Mouse (Mus musculus) hindbrain, embryonic 10.5 days (tissue): Measurements from ENCODE around the gene Fgf22. TPM values are rescaled to one million over a fixed set of nuclear protein-coding genes. Genes with fewer than 3 reads are reported as not detected.
"Not testable (repeated sequence)": the region's sequence is repeated elsewhere in the genome, so short reads cannot be mapped to it uniquely, and the experiment has no call there.

ENCODE experiments used
- DNase-seq: peaks from one replicate; pipeline ENCODE4 v3.0.0-alpha.2; 2017; ENCODE audit warnings: low spot score
- H3K27ac ChIP-seq: fragments of 300-500 bp; sonication (generic); 2 replicates; pipeline ENCODE4 v1.5.1; 2016; ENCODE audit warnings: mild to moderate bottlenecking, moderate library complexity
- H3K27me3 ChIP-seq: fragments of 300-500 bp; sonication (generic); 2 replicates; pipeline ENCODE4 v1.6.1; 2016; ENCODE audit warnings: mild to moderate bottlenecking; ENCODE audit not compliant: poor library complexity, insufficient read depth, severe bottlenecking
- H3K36me3 ChIP-seq: fragments of 300-500 bp; sonication (generic); 2 replicates; pipeline ENCODE4 v1.6.1; 2016; ENCODE audit warnings: mild to moderate bottlenecking, moderate library complexity
- H3K4me1 ChIP-seq: fragments of 300-500 bp; sonication (generic); replicated peaks from 2 replicates; pipeline ENCODE4 v1.6.1; 2016; ENCODE audit warnings: mild to moderate bottlenecking
- H3K4me3 ChIP-seq: fragments of 300-500 bp; sonication (generic); 2 replicates; pipeline ENCODE4 v1.5.1; 2016; ENCODE audit warnings: mild to moderate bottlenecking, moderate library complexity
- H3K9me3 ChIP-seq: fragments of 300-500 bp; sonication (generic); 2 replicates; pipeline ENCODE4 v1.6.1; 2016; ENCODE audit warnings: mild to moderate bottlenecking, moderate library complexity
- WGBS: fragments of 180-500 bp; shearing (Covaris S2); methylation state at CpG from one replicate; pipeline ENCODE4 v1.1.7; 2016; 5-methylcytosine and 5-hydroxymethylcytosine counted together
- polyA plus RNA-seq: library from polyadenylated mRNA; unstranded; fragments of >200 nt; fragmentation: Nextera tagmentation; extraction: Ambion mirVana; gene quantifications from 2 replicates; pipeline ENCODE4 v1.2.1, GENCODE M21; 2016

Gene Fgf22
- polyA plus RNA-seq, 1 experiment from 2014 or later, result 0.55 TPM

- Histone ChIP-seq H3K4me1 (peaks cover 18% of the 10 kb centered on the region), H3K27me3 (peaks cover 31% of the 10 kb centered on the region), H3K36me3 (peaks cover 99% of the 10 kb centered on the region), H3K4me3 (no peak overlapping the region), H3K9me3 (peaks cover 49% of the 10 kb centered on the region), H3K27ac (no peak overlapping the region)
- no peak for DNase-seq
- WGBS, result 87% methylated on average over 10 of the region's 10 CpGs
Observed at GRCm38 (mm10) chr10:79738259-79738658, 16.6 kb upstream of the Fgf22 start.

DNA sequence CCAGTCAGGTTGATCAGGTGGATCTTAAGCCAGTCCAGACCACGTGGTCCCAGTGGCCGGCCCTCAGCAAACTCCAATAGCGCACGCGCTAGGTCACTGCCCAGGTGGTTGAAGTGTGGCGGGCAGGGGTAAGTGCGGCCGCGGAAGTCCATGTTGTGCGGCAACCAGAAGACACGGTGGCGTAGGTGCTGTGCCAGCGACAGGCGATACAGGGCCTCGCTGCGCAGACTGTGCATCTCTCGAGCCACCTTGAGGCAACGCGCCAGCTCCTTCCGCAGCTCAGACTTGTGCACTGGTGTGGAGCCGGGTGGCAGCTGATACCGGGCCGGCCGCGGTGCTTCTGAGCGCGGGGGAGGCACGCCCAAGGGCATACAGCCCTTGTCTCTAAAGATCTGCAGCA, 15.6 kb upstream of the Fgf22 start:
- DNase-seq, result no peak
- peaks cover 30% of the 10 kb centered on the region for H3K27me3 ChIP-seq
- 97% methylated on average over 28 of the region's 28 CpGs for WGBS
- H3K27ac ChIP-seq, result no peak overlapping the region
- peaks cover 99% of the 10 kb centered on the region for H3K36me3 ChIP-seq
- H3K4me3 ChIP-seq, result no peak overlapping the region; the same call in 1 of the 2 replicates
- peaks cover 49% of the 10 kb centered on the region for H3K9me3 ChIP-seq
- peaks cover 18% of the 10 kb centered on the region for H3K4me1 ChIP-seq

DNA sequence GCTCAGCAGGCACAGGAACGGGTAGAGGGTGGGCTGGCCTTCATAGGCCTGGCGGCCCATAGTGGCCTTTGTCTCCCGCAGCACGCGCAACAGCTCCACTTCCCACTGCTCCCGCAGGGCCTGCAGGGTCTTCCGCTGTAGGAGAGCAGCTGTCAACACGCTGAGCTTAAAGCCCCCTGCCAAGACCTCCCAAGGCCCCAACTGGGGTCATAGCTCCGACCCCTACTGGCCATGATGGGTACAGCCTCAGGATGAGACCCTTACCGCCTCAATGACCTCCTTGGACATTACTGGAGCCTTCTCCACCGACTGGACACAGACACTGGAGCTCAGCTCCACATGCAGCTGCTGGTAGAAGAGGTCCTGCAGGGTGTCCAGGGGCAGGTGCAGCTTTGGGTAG, 14.0 kb upstream of the Fgf22 start:
- H3K27ac ChIP-seq, result 0 out of 2 replicates have a peak overlapping the region, but pooled peaks have one; percentile 13
- peaks cover 15% of the 10 kb centered on the region for H3K4me1 ChIP-seq
- H3K27me3 ChIP-seq, result peaks cover 14% of the 10 kb centered on the region
- H3K9me3 ChIP-seq, result peaks cover 38% of the 10 kb centered on the region
- DNase-seq, result peak; percentile 43
- WGBS, result 61% methylated on average over 11 of the region's 11 CpGs
- peaks cover 86% of the 10 kb centered on the region for H3K36me3 ChIP-seq
- no peak overlapping the region for H3K4me3 ChIP-seq

DNA sequence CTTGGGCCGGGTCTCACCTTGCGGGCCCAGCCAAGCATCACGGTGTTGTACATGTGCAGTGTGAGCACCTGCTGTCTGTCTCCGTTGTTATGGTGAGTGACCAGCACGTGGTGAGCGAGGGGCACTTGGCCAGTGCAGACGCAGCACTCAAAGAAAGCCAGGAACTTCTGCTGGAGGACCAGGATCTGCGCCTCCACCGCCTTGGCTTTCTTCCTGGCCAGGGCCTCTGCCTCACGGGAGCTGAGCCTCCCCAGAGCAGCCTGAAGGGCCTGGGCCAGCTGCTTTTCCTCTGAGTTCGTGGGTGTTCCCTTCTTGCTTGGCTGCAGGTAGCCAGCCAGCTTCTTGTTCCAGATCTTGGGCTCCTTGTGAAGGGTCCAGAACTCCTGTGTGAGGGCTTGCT, 11.7 kb upstream of the Fgf22 start:
- DNase-seq, result no peak
- Histone ChIP-seq H3K4me1 (peaks cover 19% of the 10 kb centered on the region), H3K4me3 (no peak overlapping the region), H3K36me3 (peaks cover 63% of the 10 kb centered on the region), H3K27me3 (no peaks in the 10 kb centered on the region), H3K9me3 (peaks cover 28% of the 10 kb centered on the region), H3K27ac (no peak overlapping the region)
- WGBS, result 90% methylated on average over 11 of the region's 11 CpGs

GRCm38 (mm10) chr10:79743650-79744365, 11.1 kb upstream of the Fgf22 start:
- H3K36me3 ChIP-seq, result peaks cover 56% of the 10 kb centered on the region
- no peaks in the 10 kb centered on the region for H3K27me3 ChIP-seq
- no peak for DNase-seq
- peaks cover 19% of the 10 kb centered on the region for H3K4me1 ChIP-seq
- H3K4me3 ChIP-seq, result no peak overlapping the region
- WGBS, result 94% methylated on average over 15 of the region's 15 CpGs
- peaks cover 22% of the 10 kb centered on the region for H3K9me3 ChIP-seq
- H3K27ac ChIP-seq, result no peak overlapping the region

DNA sequence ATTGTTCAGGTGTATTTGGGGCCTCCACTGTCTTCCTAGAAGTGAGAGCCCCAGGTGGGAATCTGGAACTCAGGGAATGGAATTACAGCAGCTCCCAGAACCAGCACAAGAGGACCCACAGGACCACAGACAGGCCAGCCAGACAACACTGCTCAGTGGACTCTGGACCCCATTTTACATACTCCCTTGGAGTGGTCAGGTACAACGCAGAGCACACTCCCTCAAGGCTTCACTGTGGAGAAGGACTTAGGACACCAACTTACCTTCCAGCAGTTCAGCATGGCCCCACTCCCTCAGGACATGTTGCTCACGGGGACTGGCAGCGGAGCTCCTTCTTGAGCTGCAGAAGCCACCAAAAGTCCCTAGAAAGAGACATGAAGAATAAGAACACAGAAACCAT, 9.5 kb upstream of the Fgf22 start:
- H3K4me3 ChIP-seq, result peak overlapping the region; percentile 71
- peaks cover 19% of the 10 kb centered on the region for H3K4me1 ChIP-seq
- no peak overlapping the region for H3K27ac ChIP-seq
- H3K27me3 ChIP-seq, result no peaks in the 10 kb centered on the region
- 91% methylated on average over 3 of the region's 3 CpGs for WGBS
- no peak for DNase-seq
- peaks cover 40% of the 10 kb centered on the region for H3K36me3 ChIP-seq
- peaks cover 6% of the 10 kb centered on the region; the same call in 1 of the 2 replicates for H3K9me3 ChIP-seq

GRCm38 (mm10) chr10:79745898-79746773, 8.7 kb upstream of the Fgf22 start, which contains the start of gene Polrmt:
Polrmt (minus strand) TSS chr10:79746581.
- no peaks in the 10 kb centered on the region for H3K27me3 ChIP-seq
- peaks cover 14% of the 10 kb centered on the region for H3K4me1 ChIP-seq
- no peaks in the 10 kb centered on the region; the same call in 1 of the 2 replicates for H3K9me3 ChIP-seq
- H3K36me3 ChIP-seq, result peaks cover 33% of the 10 kb centered on the region
- WGBS, result 3% methylated on average over 38 of the region's 38 CpGs
- peak within 1 kb of the TSS; percentile 85 for H3K27ac ChIP-seq
- peak; percentile 95 for DNase-seq
- H3K4me3 ChIP-seq, result peak within 1 kb of the TSS; percentile 71

GRCm38 (mm10) chr10:79746774-79747151, 8.1 kb upstream of the Fgf22 start:
- Histone ChIP-seq H3K9me3 (no peaks in the 10 kb centered on the region), H3K4me3 (peak overlapping the region; percentile 71), H3K36me3 (peaks cover 27% of the 10 kb centered on the region), H3K27me3 (no peaks in the 10 kb centered on the region), H3K27ac (peak overlapping the region; percentile 74), H3K4me1 (peaks cover 16% of the 10 kb centered on the region)
- 28% methylated on average over 6 of the region's 6 CpGs for WGBS
- DNase-seq, result no peak

- Histone ChIP-seq H3K4me1 (peaks cover 16% of the 10 kb centered on the region), H3K36me3 (peaks cover 11% of the 10 kb centered on the region), H3K27me3 (no peaks in the 10 kb centered on the region), H3K9me3 (no peaks in the 10 kb centered on the region), H3K27ac (no peak overlapping the region), H3K4me3 (no peak overlapping the region)
- 85% methylated on average over 6 of the region's 6 CpGs for WGBS
- no peak for DNase-seq
Observed at GRCm38 (mm10) chr10:79748496-79748895, 6.4 kb upstream of the Fgf22 start.

DNA sequence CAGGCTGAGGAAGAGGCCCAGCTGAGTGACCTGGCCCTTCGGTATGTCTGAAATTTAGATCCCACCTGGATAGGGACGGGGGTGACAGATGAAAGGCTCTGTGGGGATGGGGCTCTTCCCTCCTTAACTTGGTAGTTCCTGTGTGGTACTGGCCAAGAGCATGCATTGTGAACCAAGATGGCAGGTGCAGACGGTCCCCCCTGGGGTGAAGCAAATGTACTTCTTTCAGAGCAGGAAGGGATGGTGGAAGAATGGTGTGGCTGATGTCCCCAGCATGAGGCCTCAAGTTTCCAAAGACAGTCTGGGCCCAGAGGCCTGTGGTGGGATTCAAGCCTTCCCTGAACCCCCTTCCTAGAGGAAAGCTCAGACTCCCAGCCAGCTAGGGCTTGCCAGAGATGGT, 978 bp downstream of the Fgf22 start:
- peak overlapping the region; percentile 52; the same call in 1 of the 2 replicates for H3K4me3 ChIP-seq
- peaks cover 12% of the 10 kb centered on the region for H3K27me3 ChIP-seq
- no peak overlapping the region for H3K27ac ChIP-seq
- 83% methylated on average over 3 of the region's 3 CpGs for WGBS
- DNase-seq, result no peak
- peaks cover 54% of the 10 kb centered on the region for H3K36me3 ChIP-seq
- peaks cover 13% of the 10 kb centered on the region for H3K4me1 ChIP-seq
- no peaks in the 10 kb centered on the region for H3K9me3 ChIP-seq

DNA sequence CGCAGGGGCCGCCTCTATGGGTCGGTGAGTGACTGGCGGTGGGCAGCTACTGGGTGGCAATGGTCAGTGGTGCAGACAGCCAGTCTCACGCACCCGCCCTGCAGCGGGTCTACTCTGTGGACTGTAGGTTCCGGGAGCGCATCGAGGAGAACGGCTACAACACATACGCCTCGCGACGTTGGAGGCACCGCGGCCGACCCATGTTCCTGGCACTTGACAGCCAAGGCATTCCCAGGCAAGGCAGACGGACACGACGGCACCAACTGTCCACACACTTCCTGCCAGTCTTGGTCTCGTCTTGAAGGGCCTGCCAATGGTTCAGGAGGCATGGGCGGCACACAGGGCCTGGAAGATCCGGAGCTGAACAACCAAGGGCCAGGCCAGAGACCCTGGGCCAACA, 1.8 kb downstream of the Fgf22 start:
- peaks cover 12% of the 10 kb centered on the region for H3K27me3 ChIP-seq
- 91% methylated on average over 24 of the region's 24 CpGs for WGBS
- H3K4me3 ChIP-seq, result no peak overlapping the region
- no peaks in the 10 kb centered on the region for H3K9me3 ChIP-seq
- no peak for DNase-seq
- no peak overlapping the region for H3K27ac ChIP-seq
- peaks cover 11% of the 10 kb centered on the region for H3K4me1 ChIP-seq
- peaks cover 62% of the 10 kb centered on the region for H3K36me3 ChIP-seq

- Histone ChIP-seq H3K36me3 (peaks cover 84% of the 10 kb centered on the region), H3K4me1 (peaks cover 31% of the 10 kb centered on the region), H3K27me3 (peaks cover 12% of the 10 kb centered on the region)
- DNase-seq, H3K4me3 ChIP-seq, H3K27ac ChIP-seq, H3K9me3 ChIP-seq: not testable (repeated sequence)
- 83% methylated on average over 1 of the region's 1 CpGs for WGBS
Observed at GRCm38 (mm10) chr10:79759675-79760074, 4.8 kb downstream of the Fgf22 start.

- Histone ChIP-seq H3K27me3 (peaks cover 8% of the 10 kb centered on the region), H3K4me3 (no peak overlapping the region), H3K36me3 (peaks cover 87% of the 10 kb centered on the region), H3K27ac (no peak overlapping the region), H3K9me3 (no peaks in the 10 kb centered on the region), H3K4me1 (peaks cover 31% of the 10 kb centered on the region)
- WGBS, result 91% methylated on average over 11 of the region's 11 CpGs
- DNase-seq, result no peak
Observed at GRCm38 (mm10) chr10:79760603-79761143, 5.8 kb downstream of the Fgf22 start.
